ENCODE assay signal across 23 mouse cellular contexts in genomic region chr16:89704316-89704715, GRCm38 (mm10).
"Had no signal": no experiment of that assay in that cellular context is flagged by ENCODE, and none has a peak within 500 bp of the region (broad histone marks: within the 10 kb centered on the region; RNA-seq: fewer than 3 reads in every experiment).

No protein-coding gene starts in this region.

- H3K4me2 ChIP-seq: heart, embryonic 12.5 days; hindbrain, embryonic 13.5 days; hindbrain, embryonic 15.5 days; limb, embryonic 12.5 days; liver, embryonic 11.5 days; liver, embryonic 13.5 days; liver, embryonic 15.5 days had no signal

- ATAC-seq: hindbrain, postnatal 0 days; intestine, embryonic 16.5 days had no signal

- H3K9ac ChIP-seq: heart, embryonic 12.5 days; hindbrain, embryonic 13.5 days; hindbrain, embryonic 15.5 days; limb, embryonic 12.5 days; liver, embryonic 13.5 days; liver, embryonic 15.5 days had no signal

- H3K4me3 ChIP-seq: heart, embryonic 10.5 days; heart, embryonic 12.5 days; hindbrain, embryonic 13.5 days; hindbrain, embryonic 15.5 days; limb, embryonic 12.5 days; liver, embryonic 13.5 days; liver, embryonic 15.5 days had no signal

- H3K36me3 ChIP-seq: heart, embryonic 10.5 days; heart, embryonic 12.5 days; hindbrain, embryonic 13.5 days; hindbrain, embryonic 15.5 days; limb, embryonic 12.5 days; liver, embryonic 13.5 days; liver, embryonic 15.5 days had no signal

- H3K27ac ChIP-seq: heart, embryonic 10.5 days; hindbrain, embryonic 13.5 days; hindbrain, embryonic 15.5 days; hindbrain, postnatal 0 days; limb, embryonic 12.5 days; liver, embryonic 13.5 days; liver, embryonic 15.5 days had no signal

- H3K27me3 ChIP-seq: heart, embryonic 12.5 days; hindbrain, embryonic 13.5 days; hindbrain, embryonic 15.5 days; limb, embryonic 12.5 days; liver, embryonic 13.5 days; liver, embryonic 15.5 days had no signal

- DNase-seq: gastrocnemius, postnatal 14 days; gastrocnemius, postnatal 36 days; heart, adult 18-20 months; heart, postnatal 10 days; heart, postnatal 36 days; kidney, adult 18-20 months; kidney, adult 8-10 months; kidney, postnatal 14 days; kidney, postnatal 36 days; layer of hippocampus, adult 9-11 months; layer of hippocampus, postnatal 36 days; left cerebral cortex, postnatal 4 days; liver; liver, embryonic 13.5 days had no signal

- H3K4me1 ChIP-seq: liver, embryonic 13.5 days; liver, embryonic 15.5 days had no signal

- H3K9me3 ChIP-seq: heart, embryonic 10.5 days; hindbrain, embryonic 13.5 days; hindbrain, embryonic 15.5 days; liver, embryonic 13.5 days; liver, embryonic 15.5 days had no signal
